Mouse (Mus musculus) small intestine, adult 2 months (tissue): ENCODE results near the gene Nrm. TPM values are rescaled to one million over a fixed set of nuclear protein-coding genes. Genes with fewer than 3 reads are reported as not detected.

Experiments
- H3K27ac ChIP-seq: fragments of 200-500 bp; 2 replicates; pipeline ENCODE4 v1.5.1; 2012; ENCODE audit warnings: low read depth, low read length, control low read depth, inconsistent platforms; ENCODE audit not compliant: insufficient read depth
- H3K27me3 ChIP-seq: fragments of 200-500 bp; 2 replicates; pipeline ENCODE4 v1.6.1; 2012; ENCODE audit warnings: mild to moderate bottlenecking, moderate library complexity, low read length, inconsistent platforms; ENCODE audit not compliant: control insufficient read depth, insufficient read depth
- H3K36me3 ChIP-seq: fragments of 200-500 bp; 2 replicates; pipeline ENCODE4 v1.6.1; 2012; ENCODE audit warnings: mild to moderate bottlenecking, low read length, control low read depth, inconsistent platforms; ENCODE audit not compliant: control insufficient read depth, insufficient read depth
- H3K4me1 ChIP-seq: fragments of 200-500 bp; 2 replicates; pipeline ENCODE4 v1.6.1; 2012; ENCODE audit warnings: low read length, inconsistent platforms, mixed read lengths; ENCODE audit not compliant: control insufficient read depth, insufficient read depth, insufficient read length
- H3K4me3 ChIP-seq: fragments of 200-500 bp; 2 replicates; pipeline ENCODE4 v1.5.1; 2012; ENCODE audit warnings: low read depth, mild to moderate bottlenecking, control low read depth, inconsistent platforms, low read length, moderate library complexity
- CTCF ChIP-seq: fragments of 200-500 bp; IDR thresholded peaks from 2 replicates; pipeline ENCODE4 v1.5.1; 2012; ENCODE audit warnings: low read depth, mild to moderate bottlenecking, control low read depth, inconsistent platforms, low read length, moderate library complexity, mixed read lengths; ENCODE audit not compliant: insufficient replicate concordance, insufficient read length; ENCODE audit errors: extremely low read depth
- POLR2A ChIP-seq: fragments of 200-500 bp; IDR thresholded peaks from 2 replicates; pipeline ENCODE4 v1.6.1; 2012; ENCODE audit warnings: low read depth, mild to moderate bottlenecking, control low read depth, inconsistent platforms, low read length, moderate library complexity
- WGBS: fragments of 180-500 bp; shearing (Covaris S2); methylation state at CpG from one replicate; pipeline ENCODE4 v1.1.7; 2018; 5-methylcytosine and 5-hydroxymethylcytosine counted together
- polyA plus RNA-seq: library from polyadenylated mRNA; depleted of rRNA; stranded (reverse); fragments of >200 nt; gene quantifications from 2 replicates; pipeline ENCODE4 v1.2.3, GENCODE M21; 2012

Gene Nrm
- polyA plus RNA-seq, 1 experiment, result 15.9 TPM

DNA sequence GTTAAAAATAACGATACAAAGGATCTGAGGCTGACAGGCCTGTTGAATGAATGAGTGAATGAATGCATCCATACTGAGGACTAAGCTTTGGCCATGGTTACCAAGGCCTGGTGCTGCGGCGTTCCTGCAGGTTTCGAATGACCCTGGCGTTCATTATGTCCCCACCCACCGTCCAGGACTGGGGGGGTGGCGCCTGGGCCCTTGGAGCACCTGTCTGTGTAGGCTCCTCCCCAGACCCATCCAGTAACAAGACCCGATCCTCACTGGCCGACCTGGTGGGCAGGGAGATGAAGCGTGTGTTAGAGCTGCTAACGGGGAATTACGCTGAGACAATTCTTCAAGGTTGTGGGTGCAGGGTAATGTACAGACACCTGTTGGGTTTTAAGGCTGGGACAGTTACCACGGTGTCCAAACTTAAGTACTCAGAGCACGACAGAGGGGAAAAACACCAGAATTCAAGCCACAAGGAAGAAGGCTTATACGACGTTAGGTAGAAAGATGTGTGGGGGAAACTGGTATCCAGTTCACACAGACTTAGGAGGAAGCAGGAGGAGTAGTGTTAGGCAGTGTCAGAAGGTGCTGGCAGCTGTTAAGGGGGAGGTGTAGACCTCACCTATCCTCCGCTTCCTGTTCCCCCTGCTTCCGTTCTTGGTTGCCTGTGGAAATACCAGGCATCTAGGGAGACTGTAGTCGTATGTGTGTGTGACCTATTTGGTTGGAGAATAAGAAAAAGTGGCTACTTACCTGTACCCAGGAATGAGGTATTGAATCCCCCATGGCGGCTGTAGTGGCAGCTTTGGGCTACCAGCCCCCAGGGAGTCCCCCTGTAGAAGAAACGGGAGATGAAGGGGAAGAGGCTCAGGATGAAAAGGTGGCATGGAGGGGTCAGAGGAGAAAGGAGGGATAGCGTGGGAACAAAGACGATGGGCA lies 36.8 kb downstream of the Nrm start:
- H3K36me3 ChIP-seq, result peaks cover 14% of the 10 kb centered on the region
- WGBS, result 34% methylated on average over 23 of the region's 23 CpGs
- H3K4me1 ChIP-seq, result peaks cover 7% of the 10 kb centered on the region
- H3K27ac ChIP-seq, result no peak overlapping the region
- TF ChIP-seq POLR2A (no peak), CTCF (no peak)
- no peaks in the 10 kb centered on the region for H3K27me3 ChIP-seq
- peak overlapping the region; percentile 31 for H3K4me3 ChIP-seq

DNA sequence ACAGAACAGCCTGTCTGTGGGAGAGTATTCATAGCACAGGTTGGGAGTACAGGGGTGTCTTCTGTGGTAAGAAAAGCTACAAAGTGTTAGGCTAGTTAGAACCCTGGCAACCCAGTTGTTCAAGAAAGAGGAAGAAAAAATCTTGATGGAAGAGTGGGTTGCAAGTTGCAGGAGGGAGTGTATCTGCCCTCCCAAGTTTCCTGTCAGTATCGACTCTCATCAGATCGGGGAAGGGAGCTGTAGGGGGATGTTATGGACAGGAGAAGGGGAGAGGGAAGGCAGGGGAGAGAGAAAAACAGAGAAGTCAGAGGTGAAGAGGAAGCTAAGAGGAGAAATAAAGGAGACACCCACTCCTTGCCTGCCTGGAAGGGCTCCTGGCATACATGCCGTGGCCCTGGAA lies 39.5 kb downstream of the Nrm start:
- Histone ChIP-seq H3K27me3 (no peaks in the 10 kb centered on the region), H3K27ac (no peak overlapping the region), H3K36me3 (peaks cover 11% of the 10 kb centered on the region), H3K4me1 (peaks cover 7% of the 10 kb centered on the region), H3K4me3 (no peak overlapping the region)
- 88% methylated on average over 3 of the region's 3 CpGs for WGBS
- no peak for TF ChIP-seq CTCF
- no peak for TF ChIP-seq POLR2A

DNA sequence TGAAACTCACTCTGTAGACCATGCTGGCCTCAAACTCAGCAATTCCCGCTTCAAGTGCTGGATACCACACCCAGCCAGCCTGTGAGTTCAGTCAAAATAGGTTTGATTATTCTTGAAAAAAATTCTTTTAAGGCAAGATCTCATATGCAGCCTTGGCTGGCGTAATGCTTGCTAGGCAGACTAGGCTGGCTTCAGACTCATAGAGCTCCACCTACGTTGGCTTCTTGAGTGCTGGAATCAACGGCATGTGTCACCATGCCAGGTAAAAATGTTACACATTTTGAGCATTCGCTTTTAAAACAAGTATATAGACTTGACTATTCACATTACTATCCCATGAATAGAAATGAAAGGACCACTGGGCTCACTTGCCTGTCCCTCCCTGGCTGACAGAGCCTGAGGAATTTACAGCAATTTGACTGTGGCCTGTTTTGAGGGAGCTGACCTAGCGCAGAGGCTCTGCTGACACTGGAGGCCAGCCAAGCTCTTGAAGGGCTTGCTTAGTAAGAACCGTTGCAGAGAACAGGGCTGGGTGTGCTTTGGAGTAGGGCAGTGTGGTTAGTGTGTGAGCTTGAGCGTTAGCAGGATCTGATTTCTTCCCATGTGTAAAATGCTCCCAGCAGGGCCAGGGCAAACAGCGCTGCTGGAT lies 42.3 kb downstream of the Nrm start:
- Histone ChIP-seq H3K4me1 (no peaks in the 10 kb centered on the region), H3K36me3 (peaks cover 15% of the 10 kb centered on the region), H3K4me3 (no peak overlapping the region), H3K27ac (no peak overlapping the region), H3K27me3 (no peaks in the 10 kb centered on the region)
- 82% methylated on average over 9 of the region's 9 CpGs for WGBS
- TF ChIP-seq CTCF (no peak), POLR2A (no peak)

DNA sequence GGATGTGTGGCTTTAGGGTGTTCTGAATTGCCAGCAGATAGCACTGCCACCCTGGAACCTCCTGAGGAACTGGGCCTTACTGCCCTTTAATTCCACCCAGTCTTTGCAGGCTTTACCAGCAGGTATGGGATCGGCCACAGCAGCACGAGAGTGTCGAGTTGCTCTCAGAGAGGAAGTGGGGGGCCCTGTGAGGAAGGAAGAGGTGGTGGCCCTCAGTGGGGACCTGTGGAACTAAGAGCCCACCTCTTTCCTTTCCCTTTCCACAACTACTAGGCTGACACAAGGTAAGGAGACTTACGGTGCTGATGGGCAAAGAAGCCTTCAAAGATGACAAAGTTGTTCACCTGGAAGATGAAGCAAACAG lies 42.9 kb downstream of the Nrm start:
- no peak overlapping the region for H3K4me3 ChIP-seq
- peaks cover 16% of the 10 kb centered on the region for H3K36me3 ChIP-seq
- H3K27ac ChIP-seq, result no peak overlapping the region
- 75% methylated on average over 4 of the region's 4 CpGs for WGBS
- no peaks in the 10 kb centered on the region for H3K4me1 ChIP-seq
- TF ChIP-seq CTCF, result no peak
- TF ChIP-seq POLR2A, result no peak
- H3K27me3 ChIP-seq, result no peaks in the 10 kb centered on the region

DNA sequence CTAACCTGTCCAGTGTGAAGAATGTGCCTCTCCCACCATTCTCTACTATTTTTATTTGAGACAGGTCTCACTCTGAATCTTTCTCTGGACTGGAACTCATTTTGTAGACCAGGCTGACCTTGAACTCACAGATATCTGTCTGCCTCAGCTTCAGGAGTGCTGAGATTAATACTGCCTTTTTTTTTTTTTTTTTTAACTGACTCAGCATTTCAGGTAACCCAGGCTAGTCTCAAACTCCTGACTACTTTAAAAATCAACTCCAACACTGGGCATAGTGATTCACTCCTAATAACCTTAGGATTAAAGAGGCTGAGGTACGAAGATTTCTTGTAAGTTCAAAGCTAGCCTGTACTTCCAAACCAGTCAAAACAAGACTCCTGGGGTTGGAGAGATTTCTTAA lies 44.5 kb downstream of the Nrm start:
- peaks cover 3% of the 10 kb centered on the region; the same call in 1 of the 2 replicates for H3K4me1 ChIP-seq
- H3K27me3 ChIP-seq, result no peaks in the 10 kb centered on the region
- TF ChIP-seq CTCF, result no peak
- TF ChIP-seq POLR2A, result no peak
- 91% methylated on average over 1 of the region's 1 CpGs for WGBS
- no peak overlapping the region for H3K27ac ChIP-seq
- H3K4me3 ChIP-seq, result no peak overlapping the region
- peaks cover 16% of the 10 kb centered on the region for H3K36me3 ChIP-seq

DNA sequence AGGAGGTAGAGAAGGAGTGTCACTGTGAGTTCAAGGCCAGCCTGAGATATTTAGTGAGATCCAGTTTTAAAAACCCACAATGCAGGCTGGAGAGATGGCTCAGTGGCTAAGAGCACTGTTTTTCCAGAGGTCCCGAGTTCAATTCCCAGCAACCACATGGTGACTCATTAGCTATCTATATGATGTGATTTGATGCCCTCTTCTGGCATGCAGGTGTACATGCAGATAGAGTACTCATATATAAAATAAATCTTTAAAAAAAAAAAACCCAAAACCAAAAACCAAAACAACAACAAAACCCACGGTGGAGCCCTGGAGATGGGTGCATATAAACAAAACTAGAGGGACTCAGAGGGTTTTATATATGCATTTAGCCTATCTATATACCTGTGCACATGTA lies 46.5 kb downstream of the Nrm start:
- peaks cover 3% of the 10 kb centered on the region; the same call in 1 of the 2 replicates for H3K4me1 ChIP-seq
- no peaks in the 10 kb centered on the region for H3K27me3 ChIP-seq
- TF ChIP-seq CTCF (no peak), POLR2A (no peak)
- no peak overlapping the region for H3K4me3 ChIP-seq
- WGBS, result 54% methylated on average over 2 of the region's 2 CpGs
- peaks cover 25% of the 10 kb centered on the region for H3K36me3 ChIP-seq
- H3K27ac ChIP-seq, result no peak overlapping the region
